Mouse (Mus musculus): ENCODE results near the gene Atp7b.

The Atp7b gene

DNA sequence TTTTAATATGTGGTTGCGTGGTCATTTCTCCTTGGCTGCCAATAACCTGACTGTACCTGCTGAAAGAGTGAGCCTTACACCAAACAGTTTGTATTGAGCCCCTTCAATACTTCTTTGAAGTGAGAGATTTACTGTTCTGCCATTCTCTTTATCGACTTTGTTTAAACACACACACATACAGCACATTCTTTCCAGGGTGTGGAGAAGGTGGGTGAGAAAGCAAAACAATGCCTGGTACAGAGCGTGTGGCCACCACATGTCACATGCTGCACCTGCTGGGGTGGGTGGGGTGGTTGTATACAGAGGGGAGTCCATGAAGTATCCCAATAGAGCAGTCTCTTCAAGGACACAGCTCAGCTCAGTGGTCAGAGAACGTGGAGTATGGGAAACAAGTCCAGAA is 34.9 kb downstream of the Atp7b start:
- DNase-seq (ENCODE audit: low spot score): no peak

DNA sequence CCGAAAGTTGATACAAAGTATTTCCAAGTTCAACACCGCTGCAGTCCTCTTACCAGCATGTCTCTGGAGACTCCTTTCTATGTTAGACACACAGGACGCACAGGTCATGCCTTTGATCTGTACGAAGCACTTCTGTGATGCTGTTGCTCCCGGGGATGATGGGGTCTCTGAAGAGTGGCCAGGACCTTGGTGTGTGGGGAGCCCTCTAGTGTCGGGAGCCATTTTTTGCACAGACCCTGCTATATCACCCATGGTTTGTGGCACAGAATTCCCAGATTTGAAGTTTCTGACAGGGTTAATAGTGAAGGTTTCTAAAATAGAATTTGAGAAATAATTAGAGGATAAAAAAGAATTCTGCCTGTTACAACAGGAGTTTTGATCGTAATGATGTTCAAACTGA is 37.9 kb downstream of the Atp7b start:
- DNase-seq (ENCODE audit: low spot score): no peak

DNA sequence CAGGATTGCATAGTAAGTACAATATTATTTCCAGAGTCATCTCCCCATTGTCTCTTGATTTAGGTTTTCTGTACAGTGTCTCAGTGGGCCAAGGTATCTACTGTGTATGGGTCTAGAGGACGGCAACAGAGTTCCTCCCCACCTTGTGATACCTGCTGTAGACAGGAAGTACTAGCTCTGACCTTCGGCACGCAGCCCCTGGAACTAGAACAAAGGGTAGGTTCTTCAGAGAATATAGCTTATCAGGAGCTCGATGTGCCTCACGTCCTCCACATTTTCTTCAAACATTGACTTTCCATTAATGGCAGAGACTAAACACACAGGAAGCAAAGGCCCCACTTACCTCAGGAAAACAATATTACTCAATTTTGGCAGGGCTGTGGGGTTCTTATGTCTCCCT is 40.6 kb downstream of the Atp7b start:
- DNase-seq (ENCODE audit: low spot score): no peak

DNA sequence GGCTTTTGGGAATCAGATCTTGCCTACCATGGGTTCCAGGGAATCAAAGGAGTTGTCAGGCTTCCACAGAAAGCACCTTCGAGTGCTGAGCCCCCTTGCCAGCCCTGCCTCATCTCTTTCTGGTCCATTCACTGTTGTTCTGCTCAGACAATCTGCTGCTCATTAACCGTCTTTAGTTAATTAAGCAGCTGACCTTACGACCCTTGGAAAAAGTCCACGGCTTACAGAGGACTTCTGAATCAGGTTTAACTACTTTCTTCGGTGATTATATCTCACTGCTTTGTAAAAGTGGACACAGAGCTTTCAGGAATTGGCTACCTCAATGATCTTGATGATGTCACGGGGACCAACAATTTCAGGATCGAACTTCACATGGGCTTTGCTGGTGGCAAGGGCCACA is 42.4 kb downstream of the Atp7b start:
- no peak for DNase-seq (ENCODE audit: low spot score)

DNA sequence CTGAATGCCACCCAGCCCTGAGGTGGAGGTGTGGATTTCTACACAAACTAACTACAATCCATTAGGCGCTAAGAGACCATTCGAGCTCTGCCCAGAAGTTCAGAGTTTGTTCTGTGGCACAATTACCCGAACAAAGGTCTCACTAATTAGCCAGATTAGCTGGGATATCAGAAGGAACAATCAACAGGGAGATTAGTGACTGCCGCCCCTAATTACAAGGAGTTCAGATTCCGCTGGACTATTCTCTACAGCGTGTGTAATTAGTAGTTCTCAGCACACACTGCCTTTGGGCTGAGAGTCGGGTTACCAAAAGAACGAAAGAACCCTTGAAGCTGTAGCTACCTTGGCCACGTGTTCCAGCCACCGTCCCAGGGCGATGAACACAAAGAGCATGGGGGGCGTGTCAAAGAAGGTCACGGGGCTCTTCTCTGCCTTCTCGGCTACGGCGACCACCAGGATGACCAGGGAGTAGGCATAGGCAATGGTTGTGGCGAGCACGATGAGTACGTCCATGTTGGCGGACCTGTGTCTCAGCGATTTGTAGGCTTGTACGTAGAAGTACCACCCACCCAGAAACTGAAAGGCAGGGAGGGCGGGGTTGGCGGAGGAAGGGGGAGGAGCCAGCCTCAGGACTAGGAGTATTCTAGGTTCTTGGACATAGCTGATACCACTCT is 46.9 kb downstream of the Atp7b start:
- DNase-seq (ENCODE audit: low spot score): no peak

DNA sequence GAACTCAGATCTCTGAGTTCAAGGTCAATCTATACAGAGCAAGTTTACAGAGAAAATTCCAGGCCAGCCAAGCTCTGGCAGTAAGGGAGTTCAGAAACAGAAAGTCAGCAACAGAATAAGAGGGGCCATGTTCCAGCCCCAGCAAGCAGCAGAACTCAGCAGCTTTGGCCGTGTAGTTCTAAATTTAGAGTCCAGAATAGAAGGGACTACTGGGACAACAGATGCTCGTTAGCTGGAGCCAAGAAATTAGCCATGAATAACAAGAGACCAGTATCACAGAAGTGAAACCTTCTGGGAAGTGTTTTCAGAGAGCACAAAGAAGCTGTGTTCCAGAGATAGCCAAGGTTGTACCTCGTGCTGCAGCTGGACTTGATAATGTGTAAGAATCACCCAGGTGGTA is 50.7 kb downstream of the Atp7b start:
- no peak for DNase-seq (ENCODE audit: low spot score)

DNA sequence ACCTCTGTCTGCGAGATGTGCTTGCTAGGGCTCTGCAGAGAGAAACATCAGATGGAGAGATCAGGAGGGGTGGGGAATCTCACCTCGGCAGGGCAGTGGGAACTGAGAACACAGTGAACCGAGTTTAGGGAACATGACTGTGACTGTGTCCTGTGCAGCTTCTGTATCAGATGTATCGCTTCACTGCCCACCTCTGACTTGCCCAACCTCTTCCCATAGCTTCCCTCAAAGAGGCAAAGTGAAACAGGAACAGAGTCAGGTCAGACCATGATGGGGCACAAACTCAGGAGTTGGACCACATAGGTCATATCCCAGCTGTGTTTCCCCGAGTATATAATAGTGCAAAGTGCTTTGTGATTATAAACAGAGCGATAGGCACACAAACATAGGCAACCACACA is 53.7 kb downstream of the Atp7b start:
- no peak for DNase-seq (ENCODE audit: low spot score)

DNA sequence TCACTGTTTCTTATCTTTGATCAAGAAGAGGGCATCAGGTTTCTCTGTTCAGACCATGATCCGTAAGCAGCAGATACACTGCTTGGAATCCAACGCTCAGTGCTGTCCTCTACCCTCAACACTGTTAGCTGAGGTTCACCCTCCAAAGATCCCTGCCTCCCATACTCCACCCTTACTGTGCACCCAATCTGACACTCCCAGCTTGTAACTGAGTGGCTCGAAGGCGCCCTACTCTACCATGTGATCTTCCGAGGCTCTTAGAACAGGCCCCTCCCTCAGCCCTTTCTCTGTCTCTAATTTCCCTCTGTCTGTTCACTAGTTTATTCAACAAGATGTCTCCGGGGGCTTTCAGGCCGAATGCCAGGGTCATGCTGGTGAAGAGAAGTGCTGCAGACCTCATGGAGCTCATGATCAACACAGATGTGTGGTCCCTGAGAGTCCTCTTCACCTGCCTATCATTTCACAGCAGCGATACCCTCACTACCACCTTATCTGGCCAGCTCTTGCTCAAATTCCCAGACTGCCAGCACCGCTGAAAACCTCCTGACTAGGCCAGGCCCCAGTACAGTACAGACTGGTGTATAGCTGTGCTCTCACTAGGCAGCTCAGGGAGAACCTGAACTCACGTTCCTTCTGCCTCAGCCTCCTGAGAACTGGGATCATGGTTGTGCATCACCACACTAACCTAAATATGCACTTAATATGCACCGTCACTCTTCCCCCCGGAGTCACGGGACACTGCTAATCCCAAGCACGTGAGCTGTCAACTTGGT is 55.2 kb downstream of the Atp7b start:
- DNase-seq (ENCODE audit: low spot score): no peak

DNA sequence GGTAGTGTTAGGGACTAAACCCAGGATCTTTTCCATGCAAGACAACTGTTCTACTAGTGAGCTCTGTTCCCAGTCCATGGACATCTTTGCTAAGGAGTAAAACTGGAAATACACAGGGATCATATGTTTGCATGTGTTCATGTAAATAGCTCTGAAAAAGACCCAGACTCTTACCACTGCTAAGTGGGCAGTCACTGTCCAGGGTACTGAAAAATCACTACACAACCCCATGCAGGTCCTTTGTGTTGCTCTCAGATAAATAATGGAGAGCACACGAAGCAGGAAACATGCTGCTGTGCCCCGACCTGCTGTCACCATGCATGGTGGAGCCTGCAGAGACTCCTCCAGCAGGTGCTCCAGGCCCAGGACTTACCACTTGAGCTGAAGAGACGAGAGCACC is 64.9 kb downstream of the Atp7b start:
- no peak for DNase-seq (ENCODE audit: low spot score)

DNA sequence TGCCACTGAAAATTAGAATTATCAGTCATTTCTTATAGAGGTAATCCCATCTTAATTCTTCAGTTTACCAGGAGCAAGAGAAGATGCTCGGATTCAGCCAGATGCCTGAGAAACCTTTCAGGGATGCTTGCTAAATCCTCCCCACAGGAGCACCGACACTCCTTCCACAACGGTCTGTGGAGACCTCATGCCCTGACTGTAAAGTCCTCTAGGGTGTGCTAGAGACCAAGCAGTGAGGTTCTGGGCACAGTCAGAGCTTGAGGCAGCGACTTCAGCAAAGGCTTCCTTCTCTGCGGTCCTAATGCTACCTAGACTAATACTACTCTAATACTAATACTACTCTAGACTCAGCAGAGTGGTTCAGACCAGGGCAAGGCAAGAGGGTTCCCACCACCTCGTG is 67.9 kb downstream of the Atp7b start:
- peak; percentile 35 for DNase-seq (ENCODE audit: low spot score)

DNA sequence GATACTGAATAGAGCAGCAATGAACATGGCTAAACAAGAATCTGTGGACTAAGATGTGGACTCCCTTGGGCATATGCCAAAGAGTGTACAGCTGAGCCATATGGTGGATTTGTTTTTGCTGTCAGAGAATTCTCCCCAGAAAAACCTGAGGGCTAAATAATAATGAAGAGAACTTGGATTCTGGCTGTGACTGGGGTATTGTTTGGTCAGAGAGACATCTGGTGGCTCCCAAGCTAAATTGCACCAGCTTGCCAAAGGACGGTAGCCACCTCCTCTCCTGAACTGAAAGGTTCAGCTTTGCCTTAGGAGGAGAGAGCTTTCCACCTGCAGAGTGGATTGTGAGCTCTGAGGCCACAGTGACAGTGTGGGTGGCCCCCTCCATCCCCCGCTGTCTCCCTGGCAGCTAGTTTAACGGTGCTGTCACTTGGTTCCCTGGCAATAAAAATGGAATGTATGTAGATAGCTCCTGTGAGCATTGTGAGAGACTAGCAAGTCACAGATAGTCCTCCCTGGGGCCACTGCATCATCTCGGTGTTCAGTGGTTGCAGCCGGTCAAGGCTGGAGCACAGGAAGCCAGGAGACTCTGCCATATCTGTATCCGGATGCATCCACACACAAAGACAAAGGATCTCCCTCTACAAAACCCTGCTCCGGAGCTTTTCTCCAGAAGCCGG is 78.3 kb downstream of the Atp7b start:
- peak; percentile 13 for DNase-seq (ENCODE audit: low spot score)

DNA sequence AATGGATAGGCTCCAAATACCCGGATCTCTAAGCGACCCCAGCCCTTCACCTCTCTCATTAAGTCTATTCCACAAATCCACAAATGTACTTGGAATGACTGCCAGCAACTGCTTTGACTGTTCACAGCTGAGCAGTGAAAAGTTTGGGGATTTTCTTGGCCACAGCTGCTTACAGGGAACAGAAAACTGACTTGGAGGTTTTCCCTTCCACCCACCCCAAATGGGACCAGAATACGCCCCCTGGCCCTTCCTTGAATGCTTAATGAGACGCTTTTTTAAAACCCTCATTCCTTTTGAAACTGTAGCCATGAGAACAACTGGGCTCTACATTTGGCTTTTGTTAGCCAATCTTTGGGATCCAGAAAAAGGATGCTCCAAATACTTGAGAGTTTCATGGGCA is 81.9 kb downstream of the Atp7b start:
- DNase-seq (ENCODE audit: low spot score): peak; percentile 13

DNA sequence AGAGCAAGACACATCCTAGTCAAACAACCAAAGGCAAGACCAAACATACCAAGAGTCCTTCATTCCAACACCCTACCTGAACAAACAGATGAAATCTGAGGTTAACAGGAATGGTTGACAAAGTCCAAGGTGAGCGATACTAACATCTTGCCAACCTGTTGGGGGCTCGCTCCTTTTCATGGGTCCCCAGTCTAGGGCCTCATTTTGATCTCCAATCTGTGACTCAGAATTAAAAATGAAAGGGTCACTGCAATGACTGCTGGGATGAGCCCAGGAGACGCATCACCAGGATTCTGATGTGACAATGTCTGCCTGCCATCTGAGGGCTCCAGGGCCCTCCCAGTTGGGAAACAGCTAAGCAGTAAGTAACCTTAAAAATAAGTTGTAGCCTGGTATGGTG is 90.6 kb downstream of the Atp7b start, which contains the start of gene Ccdc70:
Gene Ccdc70 (plus strand): TSS at position 301 of the 400 bp plus-strand sequence.
- no peak for DNase-seq (ENCODE audit: low spot score)

DNA sequence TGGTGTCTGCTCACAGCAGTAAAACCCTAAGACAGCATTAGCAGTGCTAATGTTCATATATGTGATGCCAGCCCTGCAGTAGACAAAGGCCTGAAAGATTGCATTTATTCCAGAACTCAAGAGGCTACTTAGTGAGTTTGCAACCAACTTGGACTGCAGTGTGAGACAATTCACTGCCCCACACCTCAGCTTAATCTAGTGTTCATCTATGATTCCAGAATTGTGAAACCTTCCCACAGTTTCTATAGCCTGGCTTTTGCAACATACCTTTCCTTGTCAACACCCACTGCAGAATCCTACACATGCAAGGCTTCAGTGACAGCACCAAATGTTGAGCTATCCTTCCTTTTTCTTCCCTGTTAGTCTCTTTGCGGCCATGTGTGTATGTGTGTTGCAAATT is 93.5 kb downstream of the Atp7b start:
- DNase-seq (ENCODE audit: low spot score): no peak

DNA sequence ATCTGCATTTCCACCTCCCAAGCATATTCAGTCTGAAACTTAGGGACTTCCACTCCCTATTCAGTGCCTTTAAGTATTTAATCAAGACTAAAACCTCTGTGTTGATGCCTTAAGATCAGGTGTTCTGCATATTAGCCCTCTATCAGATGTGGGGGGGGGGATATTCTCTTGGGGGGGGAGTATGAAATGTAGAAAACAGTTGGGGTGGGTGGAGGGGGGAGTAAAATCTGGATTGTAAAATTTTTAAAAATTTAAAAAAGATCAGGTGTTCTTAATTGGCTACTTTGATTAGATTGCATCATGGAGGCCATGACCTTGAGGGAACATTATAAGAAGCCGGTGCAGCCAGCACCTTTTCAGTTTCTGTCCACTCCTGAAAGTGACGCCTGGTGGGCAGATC is 101.7 kb downstream of the Atp7b start, which contains the start of gene Fam90a1a:
Gene Fam90a1a (plus strand): TSS at position 301 of the 400 bp plus-strand sequence.
- DNase-seq (ENCODE audit: low spot score): no peak

DNA sequence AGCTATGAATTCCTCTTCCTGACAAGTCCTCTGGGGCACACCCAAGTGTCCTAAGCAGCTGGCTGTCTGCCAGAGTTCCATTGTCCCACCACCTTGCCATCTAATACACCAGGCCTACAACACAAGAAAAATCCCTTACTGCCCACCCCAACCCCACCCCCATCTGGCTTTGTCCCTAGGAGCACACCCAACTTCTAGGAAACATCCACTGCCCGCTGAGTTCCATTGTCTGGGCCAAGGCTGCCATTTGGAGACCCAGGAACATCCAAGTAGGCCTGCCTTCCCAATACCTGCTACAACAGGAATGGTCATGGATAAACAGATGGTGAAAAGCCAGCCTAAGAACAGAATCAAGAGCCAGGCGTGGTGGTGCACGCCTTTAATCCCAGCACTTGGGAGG is 103.8 kb downstream of the Atp7b start:
- no peak for DNase-seq (ENCODE audit: low spot score)

DNA sequence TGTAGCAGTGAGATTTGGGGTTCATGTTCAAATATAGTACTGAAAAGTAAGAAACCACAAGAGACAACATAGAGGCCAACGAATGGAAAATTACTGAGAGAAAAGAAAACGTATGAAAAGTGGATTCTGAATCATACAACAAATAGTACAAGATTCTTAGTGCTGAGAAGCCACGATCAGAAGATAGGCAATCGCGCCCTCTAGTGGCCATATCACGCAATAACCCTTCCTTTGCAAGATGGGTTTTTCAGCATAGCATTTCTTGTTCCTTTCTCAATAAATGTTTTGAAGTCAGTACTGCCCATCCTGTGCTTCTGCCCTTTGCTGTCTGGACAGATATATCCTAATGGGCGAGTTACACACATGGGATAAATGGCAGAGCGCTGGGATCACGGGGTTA is 104.8 kb downstream of the Atp7b start:
- DNase-seq (ENCODE audit: low spot score): peak; percentile 15

DNA sequence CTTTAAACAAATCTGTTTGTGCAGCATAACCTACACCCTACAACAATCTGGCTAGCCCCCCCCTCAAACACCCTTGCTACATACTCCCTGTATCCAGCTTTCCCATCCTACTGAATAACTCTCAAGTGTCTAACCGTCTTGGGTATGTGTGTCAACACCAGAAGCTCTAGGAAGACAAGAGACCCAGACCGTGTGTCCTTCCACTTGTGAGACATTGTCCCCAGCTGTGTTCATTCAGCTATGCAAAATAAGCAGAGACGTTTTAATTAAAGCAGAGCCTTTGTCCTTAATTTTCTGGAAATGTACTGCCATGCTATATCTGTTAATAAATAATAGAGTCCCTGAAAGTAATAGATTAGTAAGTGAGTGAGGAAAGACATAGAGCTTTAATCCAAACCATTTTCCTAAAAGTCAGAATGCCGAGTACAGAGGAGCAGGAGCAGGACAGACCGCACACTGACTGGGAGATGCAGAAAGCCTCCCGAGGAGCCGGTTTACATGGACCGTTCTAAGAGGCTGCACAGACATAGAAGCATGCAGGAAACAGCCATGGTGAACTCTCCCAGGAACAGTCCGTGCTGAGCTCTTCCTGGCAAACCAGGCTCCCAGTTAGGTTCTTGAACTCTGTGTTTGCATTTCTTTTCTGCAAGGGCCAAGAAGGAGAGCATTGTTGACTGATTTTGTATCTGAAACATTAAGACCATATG is 112.6 kb downstream of the Atp7b start:
- DNase-seq (ENCODE audit: low spot score): no peak

DNA sequence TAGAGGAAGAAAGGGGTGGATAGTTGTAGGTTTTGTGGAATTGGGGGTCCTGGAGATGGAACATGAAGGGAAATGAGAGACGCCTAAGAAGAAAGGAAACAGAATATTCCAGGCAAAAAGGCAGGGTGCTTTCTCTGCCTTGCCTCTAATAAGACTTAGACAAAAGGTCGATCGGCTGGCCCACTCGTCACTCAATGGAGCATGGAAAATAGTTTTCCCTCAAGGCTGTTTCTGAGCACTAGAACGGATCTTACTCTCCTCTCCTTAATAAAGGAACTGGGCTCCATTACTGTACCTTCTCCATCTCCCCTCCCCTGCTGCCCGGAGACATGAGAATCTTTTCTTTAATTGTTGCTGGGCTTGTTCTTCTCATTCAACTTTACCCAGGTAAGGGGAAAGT is 113.6 kb downstream of the Atp7b start, which contains the start of gene Defb13:
Gene Defb13 (plus strand): TSS at position 301 of the 400 bp plus-strand sequence.
- DNase-seq (ENCODE audit: low spot score): no peak
